Mouse (Mus musculus): ENCODE measurements around the gene Eif5a. TPM values are rescaled to one million over a fixed set of nuclear protein-coding genes. Genes with fewer than 3 reads are reported as not detected.

The Eif5a gene
- polyA plus RNA-seq, 1 experiment, result 457 TPM

- no peak for DNase-seq (ENCODE audit: low read depth)
Observed at GRCm38 (mm10) chr11:69876867-69877266, 44.9 kb downstream of the Eif5a start.

GRCm38 (mm10) chr11:69876186-69876585 lies 45.6 kb downstream of the Eif5a start:
- no peak for DNase-seq (ENCODE audit: low read depth)

DNA sequence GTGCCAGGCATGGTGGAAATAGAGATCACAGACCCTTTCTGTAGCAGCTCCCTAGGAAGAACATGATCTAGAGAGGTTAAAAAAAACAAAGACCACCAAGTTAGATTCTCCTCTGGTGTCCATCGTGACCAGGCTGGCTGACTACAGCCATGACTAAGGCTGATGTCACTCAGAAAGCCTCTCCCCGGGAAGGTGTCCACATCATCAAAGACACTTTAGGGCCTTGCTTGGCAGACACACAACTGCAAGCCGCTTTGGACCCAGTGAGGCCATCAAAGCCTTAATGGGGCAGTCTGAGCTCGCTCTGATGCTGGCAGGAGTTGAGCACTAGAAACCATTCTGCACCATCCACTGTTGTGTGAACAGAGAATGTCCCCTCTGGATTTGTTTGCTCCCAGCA lies 49.3 kb downstream of the Eif5a start:
- no peak for DNase-seq (ENCODE audit: low read depth)

DNA sequence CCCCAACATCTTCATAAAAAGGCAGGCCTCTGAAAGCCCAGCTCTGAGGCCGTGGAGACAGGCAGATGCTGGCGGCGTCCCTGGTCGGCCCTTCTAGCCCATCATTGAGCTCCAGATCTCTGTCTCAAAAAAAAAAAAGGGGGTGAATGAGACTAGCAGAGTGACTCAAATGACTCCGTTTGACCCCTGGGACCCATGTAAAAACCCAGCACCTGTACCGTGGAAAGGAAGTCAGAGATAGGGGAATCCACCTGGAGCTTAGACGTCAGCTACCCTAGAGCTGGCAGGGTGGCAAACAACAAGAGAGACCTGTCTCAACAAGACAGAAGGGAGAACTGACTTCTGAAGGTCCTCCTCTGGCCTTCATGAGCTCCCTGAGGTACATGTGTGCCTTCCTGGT lies 49.9 kb downstream of the Eif5a start:
- no peak for DNase-seq (ENCODE audit: low read depth)

GRCm38 (mm10) chr11:69870289-69871069 lies 51.3 kb downstream of the Eif5a start:
- DNase-seq (ENCODE audit: low read depth), result no peak

DNA sequence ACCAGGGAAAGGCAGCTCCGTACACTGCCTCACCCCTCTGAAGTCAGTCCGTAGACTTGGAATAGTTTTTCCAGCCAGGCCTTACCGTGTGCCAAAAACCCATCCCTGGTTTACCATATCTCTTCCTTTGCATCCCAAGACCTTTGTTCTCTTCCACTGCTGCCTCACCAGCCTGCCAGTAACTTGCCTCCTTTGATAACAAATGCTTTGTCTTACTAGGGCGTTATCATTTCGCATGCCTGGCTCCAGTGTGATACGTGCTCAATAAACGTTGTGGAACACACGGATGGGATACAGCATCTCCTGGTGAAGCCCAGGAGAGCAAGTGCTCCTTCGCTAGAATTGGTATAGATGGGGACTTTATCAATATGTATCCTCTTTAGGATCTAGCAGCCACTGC lies 54.4 kb downstream of the Eif5a start:
- no peak for DNase-seq (ENCODE audit: low read depth)

Other genes starting within 250 kb of the Eif5a start
- gene Eif4a1, start 249.5 kb downstream of the Eif5a start, polyA plus RNA-seq (2012; rRNA removed), result 311 and 352 TPM in 2 replicates
- 58.7 and 72.4 TPM in 2 replicates for gene Senp3, start 239.9 kb downstream of the Eif5a start, polyA plus RNA-seq (2012; rRNA removed)
- gene Tnfsf13, start 236.2 kb downstream of the Eif5a start, polyA plus RNA-seq (2012; rRNA removed), result 4.6 and 4.7 TPM in 2 replicates
- gene Tnfsf12, start 226.1 kb downstream of the Eif5a start, polyA plus RNA-seq (2012; rRNA removed), result 21.3 and 27.6 TPM in 2 replicates
- gene Tnfsfm13, start 225.9 kb downstream of the Eif5a start, polyA plus RNA-seq (2012; rRNA removed), result 4.2 and 4.9 TPM in 2 replicates
- gene Polr2a, start 163.3 kb downstream of the Eif5a start, polyA plus RNA-seq (2012; rRNA removed), result 18.5 and 48.2 TPM in 2 replicates
- 0.22 and 0.51 TPM in 2 replicates for gene Slc35g3, start 160.0 kb downstream of the Eif5a start, polyA plus RNA-seq (2012; rRNA removed)
- 30.6 and 32.9 TPM in 2 replicates for gene Zbtb4, start 156.0 kb downstream of the Eif5a start, polyA plus RNA-seq (2012; rRNA removed)
- 15.3 and 18.3 TPM in 2 replicates for gene Chrnb1, start 126.0 kb downstream of the Eif5a start, polyA plus RNA-seq (2012; rRNA removed)
- gene Fgf11, start 120.1 kb downstream of the Eif5a start, polyA plus RNA-seq (2012; rRNA removed), result 6.9 and 7.7 TPM in 2 replicates
- gene Tmem102, start 116.3 kb downstream of the Eif5a start, polyA plus RNA-seq (2012; rRNA removed), result 12.9 and 20.5 TPM in 2 replicates
- gene Gm39566, start 106.7 kb downstream of the Eif5a start, polyA plus RNA-seq (2012; rRNA removed), result 0.18 and 0.47 TPM in 2 replicates
- gene Spem2, start 103.5 kb downstream of the Eif5a start, polyA plus RNA-seq (2012; rRNA removed), result 6.8 and 9.8 TPM in 2 replicates
- 11.3 and 16.5 TPM in 2 replicates for gene Spem1, start 99.8 kb downstream of the Eif5a start, polyA plus RNA-seq (2012; rRNA removed)
- gene Nlgn2, start 84.2 kb downstream of the Eif5a start, polyA plus RNA-seq (2012; rRNA removed), result 19.0 and 23.8 TPM in 2 replicates
- 179 and 279 TPM in 2 replicates for gene Tmem256, start 83.4 kb downstream of the Eif5a start, polyA plus RNA-seq (2012; rRNA removed)
- 60.4 and 66.9 TPM in 2 replicates for gene Plscr3, start 75.6 kb downstream of the Eif5a start, polyA plus RNA-seq (2012; rRNA removed)
- 26.0 and 32.5 TPM in 2 replicates for gene Tnk1, start 63.2 kb downstream of the Eif5a start, polyA plus RNA-seq (2012; rRNA removed)
- gene Tmem95, start 43.9 kb downstream of the Eif5a start, polyA plus RNA-seq (2012; rRNA removed), result not detected in 2 replicates
- 9.0 and 10.0 TPM in 2 replicates for gene Kctd11, start 40.6 kb downstream of the Eif5a start, polyA plus RNA-seq (2012; rRNA removed)
- 37.7 and 38.2 TPM in 2 replicates for gene Acap1, start 26.4 kb downstream of the Eif5a start, polyA plus RNA-seq (2012; rRNA removed)
- 5.4 and 5.9 TPM in 2 replicates for gene 2810408A11Rik, start 21.0 kb downstream of the Eif5a start, polyA plus RNA-seq (2012; rRNA removed)
- gene Neurl4, start 20.9 kb downstream of the Eif5a start, polyA plus RNA-seq (2012; rRNA removed), result 42.3 and 45.0 TPM in 2 replicates
- 56.9 and 61.2 TPM in 2 replicates for gene Gps2, start 8.1 kb downstream of the Eif5a start, polyA plus RNA-seq (2012; rRNA removed)
- 19.2 and 37.4 TPM in 2 replicates for gene Ybx2, start 13.8 kb upstream of the Eif5a start, polyA plus RNA-seq (2012; rRNA removed)
- 121 and 139 TPM in 2 replicates for gene Slc2a4, start 26.2 kb upstream of the Eif5a start, polyA plus RNA-seq (2012; rRNA removed)
- gene Cldn7, start 42.8 kb upstream of the Eif5a start, polyA plus RNA-seq (2012; rRNA removed), result 88.4 and 172 TPM in 2 replicates
- 94.3 and 108 TPM in 2 replicates for gene Ctdnep1, start 59.2 kb upstream of the Eif5a start, polyA plus RNA-seq (2012; rRNA removed)
- gene Elp5, start 60.6 kb upstream of the Eif5a start, polyA plus RNA-seq (2012; rRNA removed), result 60.1 and 80.3 TPM in 2 replicates
- gene Gabarap, start 69.2 kb upstream of the Eif5a start, polyA plus RNA-seq (2012; rRNA removed), result 568 and 793 TPM in 2 replicates
- 22.8 and 23.2 TPM in 2 replicates for gene Phf23, start 73.8 kb upstream of the Eif5a start, polyA plus RNA-seq (2012; rRNA removed)
- 13.7 and 19.1 TPM in 2 replicates for gene Dvl2, start 78.6 kb upstream of the Eif5a start, polyA plus RNA-seq (2012; rRNA removed)
- gene Acadvl, start 93.5 kb upstream of the Eif5a start, polyA plus RNA-seq (2012; rRNA removed), result 79.9 and 96.2 TPM in 2 replicates
- gene Dlg4, start 95.0 kb upstream of the Eif5a start, polyA plus RNA-seq (2012; rRNA removed), result 12.8 and 16.6 TPM in 2 replicates
- gene Asgr1, start 132.1 kb upstream of the Eif5a start, polyA plus RNA-seq (2012; rRNA removed), result 0.08 and 0.72 TPM in 2 replicates
- 0.93 and 1.4 TPM in 2 replicates for gene Asgr2, start 170.7 kb upstream of the Eif5a start, polyA plus RNA-seq (2012; rRNA removed)
- gene Mgl2, start 208.4 kb upstream of the Eif5a start, polyA plus RNA-seq (2012; rRNA removed), result 14.1 and 33.9 TPM in 2 replicates
- gene Clec10a, start 234.2 kb upstream of the Eif5a start, polyA plus RNA-seq (2012; rRNA removed), result 19.1 and 24.5 TPM in 2 replicates

All from gonadal fat pad, adult 2 months (tissue).